Mouse (Mus musculus): Measurements from ENCODE around the gene Slc4a10. TPM values are rescaled to one million over a fixed set of nuclear protein-coding genes. Genes with fewer than 3 reads are reported as not detected.

Gene Slc4a10
- polyA plus RNA-seq, 1 experiment from 2014 or later: 0.02 TPM

GRCm38 (mm10) chr2:62325388-62325787, 279.1 kb downstream of the Slc4a10 start:
- Histone ChIP-seq H3K9ac (no peak overlapping the region), H3K4me2 (no peak overlapping the region), H3K4me3 (replicated peaks) (no peak overlapping the region), H3K27ac (replicated peaks) (no peak overlapping the region), H3K27me3 (no peaks in the 10 kb centered on the region), H3K9me3 (replicated peaks) (no peaks in the 10 kb centered on the region), H3K36me3 (replicated peaks) (no peaks in the 10 kb centered on the region), H3K4me1 (replicated peaks) (no peaks in the 10 kb centered on the region)
- WGBS (ENCODE audit: insufficient replicate concordance): 68% methylated on average over 2 of the region's 2 CpGs
- no peak for ATAC-seq (ENCODE audit: insufficient read depth)

- no peaks in the 10 kb centered on the region; the same call in 1 of the 2 replicates for H3K4me1 ChIP-seq (replicated peaks)
- no peaks in the 10 kb centered on the region for H3K27me3 ChIP-seq
- ATAC-seq (ENCODE audit: insufficient read depth): no peak
- H3K4me2 ChIP-seq: no peak overlapping the region
- H3K36me3 ChIP-seq (replicated peaks): no peaks in the 10 kb centered on the region
- no peaks in the 10 kb centered on the region for H3K9me3 ChIP-seq (replicated peaks)
- no peak overlapping the region for H3K27ac ChIP-seq (replicated peaks)
- no peak overlapping the region for H3K9ac ChIP-seq
- H3K4me3 ChIP-seq (replicated peaks): no peak overlapping the region
- WGBS (ENCODE audit: insufficient replicate concordance): 42% methylated on average over 4 of the region's 4 CpGs
Observed at GRCm38 (mm10) chr2:62331913-62332312, 285.7 kb downstream of the Slc4a10 start.

DNA sequence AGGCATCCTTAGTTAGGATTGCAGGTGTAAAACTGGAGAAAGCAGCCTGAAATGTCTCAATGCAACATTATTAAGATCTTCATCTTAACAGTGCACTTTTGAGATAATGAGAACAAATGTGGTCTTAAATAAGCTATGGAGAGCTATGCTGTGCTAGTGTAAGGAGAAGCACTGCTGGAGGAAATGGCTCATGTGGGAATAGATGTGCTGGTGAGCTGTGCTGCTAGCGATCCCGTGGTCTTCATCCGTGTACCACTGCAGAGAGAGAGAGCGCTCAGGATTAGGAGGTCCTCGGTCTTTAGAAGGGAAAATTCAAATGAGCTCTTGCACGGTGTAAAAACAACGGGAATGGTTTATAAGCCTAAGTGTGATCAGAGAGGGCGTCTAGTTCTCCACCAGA, 286.2 kb downstream of the Slc4a10 start:
- no peak for ATAC-seq (ENCODE audit: insufficient read depth)

GRCm38 (mm10) chr2:62334397-62335243, 288.4 kb downstream of the Slc4a10 start:
- no peak overlapping the region for H3K4me3 ChIP-seq (replicated peaks)
- H3K4me2 ChIP-seq: no peak overlapping the region
- 66% methylated on average over 4 of the region's 4 CpGs for WGBS (ENCODE audit: insufficient replicate concordance)
- H3K27ac ChIP-seq (replicated peaks): no peak overlapping the region
- no peak overlapping the region for H3K9ac ChIP-seq
- no peaks in the 10 kb centered on the region for H3K27me3 ChIP-seq
- no peaks in the 10 kb centered on the region for H3K9me3 ChIP-seq (replicated peaks)
- ATAC-seq (ENCODE audit: insufficient read depth): no peak
- H3K36me3 ChIP-seq (replicated peaks): no peaks in the 10 kb centered on the region
- H3K4me1 ChIP-seq (replicated peaks): no peaks in the 10 kb centered on the region; the same call in 1 of the 2 replicates

More for the DNA sequence above, 286.2 kb downstream of the Slc4a10 start:
- Histone ChIP-seq H3K27ac (replicated peaks) (no peak overlapping the region), H3K4me1 (replicated peaks) (no peaks in the 10 kb centered on the region; the same call in 1 of the 2 replicates), H3K4me2 (no peak overlapping the region), H3K36me3 (replicated peaks) (no peaks in the 10 kb centered on the region), H3K27me3 (no peaks in the 10 kb centered on the region), H3K9ac (no peak overlapping the region), H3K9me3 (replicated peaks) (no peaks in the 10 kb centered on the region), H3K4me3 (replicated peaks) (no peak overlapping the region)
- WGBS (ENCODE audit: insufficient replicate concordance): 65% methylated on average over 8 of the region's 8 CpGs

DNA sequence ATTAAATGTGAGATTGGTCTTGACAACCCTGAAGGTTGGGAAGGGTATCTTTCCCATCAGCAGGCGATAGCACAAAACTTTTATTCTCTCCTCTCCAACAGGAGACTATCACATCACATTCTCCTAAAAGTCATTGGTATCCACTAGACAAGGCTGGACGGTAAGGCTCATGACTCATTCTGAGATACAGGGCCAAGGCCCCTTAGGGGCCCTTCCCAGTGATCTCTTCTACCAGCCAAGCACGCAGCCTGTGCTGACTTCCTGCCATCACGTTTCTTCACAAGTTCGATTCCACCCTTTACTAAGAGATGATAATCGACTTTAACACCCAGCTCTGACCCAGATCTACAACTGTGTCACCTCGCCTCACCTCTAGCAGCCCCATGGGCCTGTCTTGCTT, 290.8 kb downstream of the Slc4a10 start:
- Histone ChIP-seq H3K27ac (replicated peaks) (no peak overlapping the region), H3K4me1 (replicated peaks) (no peaks in the 10 kb centered on the region; the same call in 1 of the 2 replicates), H3K9ac (no peak overlapping the region), H3K9me3 (replicated peaks) (no peaks in the 10 kb centered on the region), H3K36me3 (replicated peaks) (no peaks in the 10 kb centered on the region), H3K4me2 (no peak overlapping the region), H3K4me3 (replicated peaks) (no peak overlapping the region), H3K27me3 (no peaks in the 10 kb centered on the region)
- 61% methylated on average over 7 of the region's 7 CpGs for WGBS (ENCODE audit: insufficient replicate concordance)
- no peak for ATAC-seq (ENCODE audit: insufficient read depth)

GRCm38 (mm10) chr2:62339222-62339944, 293.1 kb downstream of the Slc4a10 start:
- 44% methylated on average over 4 of the region's 4 CpGs for WGBS (ENCODE audit: insufficient replicate concordance)
- Histone ChIP-seq H3K36me3 (replicated peaks) (no peaks in the 10 kb centered on the region), H3K4me2 (no peak overlapping the region), H3K9me3 (replicated peaks) (no peaks in the 10 kb centered on the region), H3K9ac (no peak overlapping the region), H3K27me3 (no peaks in the 10 kb centered on the region), H3K27ac (replicated peaks) (no peak overlapping the region), H3K4me1 (replicated peaks) (no peaks in the 10 kb centered on the region; the same call in 1 of the 2 replicates), H3K4me3 (replicated peaks) (no peak overlapping the region)
- ATAC-seq (ENCODE audit: insufficient read depth): no peak

GRCm38 (mm10) chr2:62341061-62341733, 294.9 kb downstream of the Slc4a10 start:
- H3K4me2 ChIP-seq: no peak overlapping the region
- no peaks in the 10 kb centered on the region for H3K36me3 ChIP-seq (replicated peaks)
- 48% methylated on average over 3 of the region's 3 CpGs for WGBS (ENCODE audit: insufficient replicate concordance)
- no peaks in the 10 kb centered on the region for H3K27me3 ChIP-seq
- no peaks in the 10 kb centered on the region for H3K9me3 ChIP-seq (replicated peaks)
- H3K9ac ChIP-seq: no peak overlapping the region
- no peak overlapping the region for H3K4me3 ChIP-seq (replicated peaks)
- H3K27ac ChIP-seq (replicated peaks): no peak overlapping the region
- no peaks in the 10 kb centered on the region for H3K4me1 ChIP-seq (replicated peaks)
- ATAC-seq (ENCODE audit: insufficient read depth): no peak

GRCm38 (mm10) chr2:62341734-62342128, 295.5 kb downstream of the Slc4a10 start:
- Histone ChIP-seq H3K9me3 (replicated peaks) (no peaks in the 10 kb centered on the region), H3K27me3 (no peaks in the 10 kb centered on the region), H3K27ac (replicated peaks) (no peak overlapping the region), H3K9ac (no peak overlapping the region), H3K4me1 (replicated peaks) (no peaks in the 10 kb centered on the region), H3K4me3 (replicated peaks) (no peak overlapping the region), H3K36me3 (replicated peaks) (no peaks in the 10 kb centered on the region), H3K4me2 (no peak overlapping the region)
- no peak for ATAC-seq (ENCODE audit: insufficient read depth)
- 61% methylated on average over 14 of the region's 14 CpGs for WGBS (ENCODE audit: insufficient replicate concordance)

DNA sequence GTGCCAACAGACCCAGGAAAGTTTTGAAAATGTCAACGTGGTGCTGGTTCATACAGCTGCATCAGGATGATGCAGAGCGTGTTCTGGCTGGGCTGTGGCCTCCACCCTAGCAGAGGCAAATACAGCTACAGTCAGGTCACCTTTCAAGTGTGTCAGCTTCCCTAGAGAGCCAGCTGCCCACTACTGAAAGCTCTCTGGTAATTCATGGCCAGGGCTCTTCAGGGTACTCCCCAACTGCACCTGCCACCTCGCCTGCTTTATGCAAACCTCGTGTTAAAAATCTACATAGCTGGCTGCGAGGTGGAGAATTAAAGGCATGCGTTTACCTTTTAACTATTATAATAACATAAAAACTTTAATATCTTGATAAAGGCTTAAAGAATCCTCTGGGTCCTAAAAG, 298.1 kb downstream of the Slc4a10 start:
- Histone ChIP-seq H3K27me3 (no peaks in the 10 kb centered on the region), H3K4me2 (no peak overlapping the region), H3K9me3 (replicated peaks) (no peaks in the 10 kb centered on the region), H3K27ac (replicated peaks) (no peak overlapping the region), H3K9ac (no peak overlapping the region), H3K4me3 (replicated peaks) (no peak overlapping the region), H3K36me3 (replicated peaks) (no peaks in the 10 kb centered on the region), H3K4me1 (replicated peaks) (no peaks in the 10 kb centered on the region)
- no peak for ATAC-seq (ENCODE audit: insufficient read depth)
- 60% methylated on average over 6 of the region's 6 CpGs for WGBS (ENCODE audit: insufficient replicate concordance)

DNA sequence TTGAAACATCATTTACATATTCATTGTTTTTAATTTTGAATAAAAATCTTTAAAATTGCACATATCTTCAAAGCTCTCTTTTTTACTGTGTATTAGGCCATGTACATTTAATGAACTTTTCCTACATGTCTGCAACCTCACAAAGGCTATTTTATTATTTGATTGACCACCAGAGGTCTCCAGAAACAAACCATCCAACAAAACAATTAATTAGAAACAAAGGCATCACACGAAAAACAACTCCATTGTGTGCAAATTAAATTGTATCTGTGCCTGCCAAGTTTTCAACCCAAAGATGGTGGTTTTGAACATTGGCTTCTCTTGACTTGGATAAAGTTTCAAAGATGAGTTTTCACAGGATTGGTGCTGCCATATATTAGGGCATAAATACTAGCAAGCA, 300.5 kb downstream of the Slc4a10 start:
- 12% methylated on average over 1 of the region's 1 CpGs for WGBS (ENCODE audit: insufficient replicate concordance)
- H3K36me3 ChIP-seq (replicated peaks): no peaks in the 10 kb centered on the region
- H3K4me1 ChIP-seq (replicated peaks): no peaks in the 10 kb centered on the region

DNA sequence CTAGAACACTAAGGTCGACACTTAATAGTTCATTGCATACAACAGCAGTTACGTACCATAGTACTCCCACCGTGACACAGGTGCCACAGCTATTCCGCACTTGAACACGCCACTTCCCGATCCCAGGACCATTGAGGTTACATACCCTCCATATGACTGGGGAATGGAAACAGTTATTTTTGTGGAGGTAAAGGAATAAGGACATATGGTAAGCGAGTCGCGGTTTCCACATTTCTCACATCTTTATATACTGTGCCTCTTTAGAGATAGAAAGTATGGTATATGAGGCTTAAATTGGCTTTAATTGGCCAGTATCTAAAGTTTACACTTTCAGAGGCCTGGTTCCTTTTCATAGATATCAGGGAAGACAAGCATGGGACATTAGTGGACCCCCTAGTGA, 301.5 kb downstream of the Slc4a10 start:
- H3K4me2 ChIP-seq: no peak overlapping the region
- no peak overlapping the region for H3K9ac ChIP-seq
- no peaks in the 10 kb centered on the region for H3K9me3 ChIP-seq (replicated peaks)
- ATAC-seq (ENCODE audit: insufficient read depth): no peak
- H3K4me1 ChIP-seq (replicated peaks): no peaks in the 10 kb centered on the region
- no peaks in the 10 kb centered on the region for H3K27me3 ChIP-seq
- no peak overlapping the region for H3K4me3 ChIP-seq (replicated peaks)
- H3K36me3 ChIP-seq (replicated peaks): no peaks in the 10 kb centered on the region
- 83% methylated on average over 9 of the region's 9 CpGs for WGBS (ENCODE audit: insufficient replicate concordance)
- no peak overlapping the region for H3K27ac ChIP-seq (replicated peaks)

More for the DNA sequence above, 300.5 kb downstream of the Slc4a10 start:
- ATAC-seq (ENCODE audit: insufficient read depth): no peak
- no peak overlapping the region for H3K4me3 ChIP-seq (replicated peaks)
- H3K9me3 ChIP-seq (replicated peaks): no peaks in the 10 kb centered on the region
- H3K27ac ChIP-seq (replicated peaks): no peak overlapping the region
- no peaks in the 10 kb centered on the region for H3K27me3 ChIP-seq
- no peak overlapping the region for H3K9ac ChIP-seq
- H3K4me2 ChIP-seq: no peak overlapping the region
